Mouse (Mus musculus): Measurements from ENCODE around the gene Slx4ip. TPM values are rescaled to one million over a fixed set of nuclear protein-coding genes. Genes with fewer than 3 reads are reported as not detected.

Gene Slx4ip
- total RNA-seq, 4 experiments from 2014 or later: 2.5 to 3.8 (median 3.1) TPM

GRCm38 (mm10) chr2:137099211-137099734 lies 208.3 kb downstream of the Slx4ip start:
- DNase-seq (ENCODE audit: low spot score in 2 of 2): no peak

GRCm38 (mm10) chr2:137101074-137101473 lies 210.1 kb downstream of the Slx4ip start:
- DNase-seq (ENCODE audit: low spot score in 2 of 2): peak; percentile 29 to 59

DNA sequence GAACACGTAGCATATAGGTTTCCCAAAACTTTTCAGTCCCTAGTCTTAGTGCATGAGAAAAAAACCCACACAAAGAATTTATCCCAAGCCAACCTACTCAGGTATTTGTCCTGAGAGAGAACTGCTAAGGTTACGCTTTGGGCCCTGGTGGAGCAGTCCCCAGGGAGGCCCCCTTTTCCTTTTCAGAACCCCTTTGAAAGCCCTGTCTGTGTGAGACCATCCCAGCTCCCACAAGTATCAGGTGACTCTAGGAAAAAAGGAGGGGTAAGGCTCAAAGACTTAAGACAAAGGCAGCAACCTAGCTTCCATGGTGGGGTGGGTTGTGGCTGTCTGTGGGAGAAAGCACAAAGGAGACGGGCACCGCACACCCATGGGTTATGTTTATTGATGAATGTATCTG lies 216.2 kb downstream of the Slx4ip start:
- no peak for DNase-seq (ENCODE audit: low spot score in 2 of 2)

DNA sequence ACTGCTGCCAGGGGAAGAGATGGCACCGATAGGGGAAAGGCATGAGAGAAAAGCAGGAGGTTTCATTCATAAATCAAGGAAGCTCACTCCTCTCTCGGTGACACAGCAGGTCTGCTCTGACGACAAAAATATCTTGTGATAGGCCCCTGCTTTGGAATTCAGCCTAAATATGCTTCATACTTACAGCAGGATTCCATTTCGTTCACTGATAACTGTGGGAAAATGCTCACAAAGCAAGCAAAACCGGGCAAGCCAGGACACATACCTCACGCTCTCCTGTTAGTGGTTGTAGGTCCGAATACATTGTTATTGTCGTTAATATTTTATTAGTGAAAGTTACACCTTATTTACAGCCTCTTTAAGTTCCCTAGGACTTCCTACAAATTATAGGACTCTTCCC lies 216.9 kb downstream of the Slx4ip start:
- no peak for DNase-seq (ENCODE audit: low spot score in 2 of 2)

- no peak for DNase-seq (ENCODE audit: low spot score in 2 of 2)
Measured at GRCm38 (mm10) chr2:137109321-137110213, 218.5 kb downstream of the Slx4ip start.

- DNase-seq (ENCODE audit: low spot score in 2 of 2): no peak
Measured at GRCm38 (mm10) chr2:137110214-137110898, 219.3 kb downstream of the Slx4ip start.

GRCm38 (mm10) chr2:137113288-137114061 lies 222.5 kb downstream of the Slx4ip start:
- DNase-seq (ENCODE audit: low spot score in 2 of 2): no peak

DNA sequence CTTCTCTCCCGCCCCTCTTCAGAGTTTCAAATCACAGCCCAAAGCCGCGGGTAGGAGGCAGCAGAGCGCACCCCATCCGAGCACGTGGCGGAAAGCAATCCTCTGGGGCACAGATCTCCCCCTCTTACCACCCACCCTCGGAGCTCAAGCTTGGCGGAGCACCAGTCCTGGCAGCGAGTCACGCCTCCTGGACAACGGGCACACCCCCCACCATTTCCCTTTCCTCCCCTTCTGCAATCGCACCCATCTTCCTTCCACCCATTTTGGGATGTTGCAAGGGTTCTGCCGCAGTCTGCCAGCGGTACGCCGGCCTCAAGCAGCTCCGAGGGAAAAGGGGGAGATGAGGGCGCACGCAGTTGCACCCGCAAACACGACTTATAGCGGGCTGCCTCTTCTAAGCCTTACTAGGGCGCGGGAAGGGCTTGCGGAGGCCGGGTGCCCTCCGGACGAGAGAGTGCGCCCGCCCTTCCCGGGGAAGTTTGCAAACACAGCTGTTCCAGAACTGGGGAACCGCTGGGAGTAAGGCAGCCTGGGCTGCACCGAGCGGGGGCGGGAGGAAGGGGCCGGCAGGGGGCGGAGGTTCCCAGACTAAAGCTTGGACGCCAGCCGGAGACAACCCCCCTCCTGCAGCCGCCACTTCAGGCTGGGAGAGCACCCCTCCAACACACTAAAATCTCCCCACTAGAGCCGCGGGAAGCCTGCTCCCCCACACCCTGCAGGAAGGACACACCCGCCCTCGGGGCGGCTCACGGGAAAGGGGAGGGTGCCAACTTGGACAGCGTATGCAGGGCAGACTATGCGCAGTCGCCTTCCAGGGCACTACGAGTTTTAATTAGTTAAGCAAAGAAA lies 223.5 kb downstream of the Slx4ip start:
- peak; percentile 62 to 74 for DNase-seq (ENCODE audit: low spot score in 2 of 2)

- peak in 1 of 2 experiments; percentile 16 for DNase-seq (ENCODE audit: low spot score in 2 of 2)
Measured at GRCm38 (mm10) chr2:137115241-137116024, 224.4 kb downstream of the Slx4ip start.

DNA sequence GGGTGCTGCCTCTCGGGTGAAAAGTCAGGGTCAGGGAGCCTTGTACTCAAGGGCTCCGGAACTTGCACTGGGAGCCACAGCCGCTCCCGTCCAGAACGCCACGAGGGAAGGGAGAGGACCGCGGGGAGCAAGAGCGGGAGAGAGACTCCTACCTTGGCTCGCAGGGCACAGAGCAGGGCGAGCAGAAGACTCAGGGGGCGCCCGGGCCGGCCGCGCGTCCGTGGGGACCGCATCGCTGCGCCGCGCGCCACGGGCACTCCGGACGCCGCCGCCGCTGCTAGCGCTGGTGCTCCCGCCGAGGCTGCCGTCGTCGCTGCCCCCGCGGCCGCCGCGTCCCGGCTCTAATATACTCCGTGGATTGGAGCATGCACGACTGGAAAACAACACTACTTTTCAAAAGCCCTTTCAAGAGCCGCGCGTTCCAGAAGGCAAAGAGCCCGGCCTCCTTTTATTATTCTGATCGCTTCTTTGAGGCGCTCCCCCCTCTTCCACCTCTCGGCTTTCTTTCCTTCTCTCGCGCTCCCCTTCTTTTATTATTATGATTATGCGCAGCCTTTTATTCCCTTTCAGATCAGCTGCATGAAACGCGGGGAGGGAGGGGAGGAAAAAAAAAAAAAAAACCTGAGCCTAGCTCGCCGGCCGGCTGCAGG lies 225.1 kb downstream of the Slx4ip start, which contains the start of gene Jag1:
Gene Jag1 (minus strand): TSS at position 620 of the 650 bp plus-strand sequence.
- DNase-seq (ENCODE audit: low spot score in 2 of 2): peak in 1 of 2 experiments; percentile 7

DNA sequence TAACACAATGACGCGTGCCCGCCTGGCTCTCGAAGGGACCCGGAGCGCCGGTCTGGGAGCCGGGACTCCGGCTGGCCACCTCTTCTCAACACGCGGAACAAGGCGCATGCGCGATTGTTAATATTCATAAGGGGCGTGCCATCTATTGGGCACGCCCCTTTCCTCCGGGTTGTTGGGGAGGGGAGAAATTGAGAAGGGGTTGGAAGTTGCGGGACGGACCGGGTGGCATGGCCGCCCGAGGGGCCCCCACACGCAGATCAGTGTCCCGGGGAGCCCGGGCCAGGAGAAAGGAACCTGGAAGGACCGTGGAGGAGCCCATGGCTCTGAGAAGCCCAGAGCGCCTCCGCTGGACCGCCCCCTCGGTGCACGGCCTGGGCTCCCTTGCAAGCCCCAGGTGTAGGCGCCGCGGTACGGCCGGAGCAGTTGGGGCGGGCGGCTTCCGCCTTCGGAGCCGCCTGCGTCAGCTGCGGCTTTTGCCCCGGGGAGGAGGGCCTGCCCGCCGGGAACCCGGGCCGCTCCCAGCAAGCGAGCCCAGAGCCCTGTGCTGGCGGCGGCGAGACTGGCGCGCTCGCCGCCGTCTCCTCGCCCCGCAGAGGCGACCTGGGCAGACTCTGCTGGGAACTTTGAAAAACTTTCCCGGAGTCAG lies 225.8 kb downstream of the Slx4ip start:
- peak; percentile 83 to 91 for DNase-seq (ENCODE audit: low spot score in 2 of 2)

GRCm38 (mm10) chr2:137117321-137117690 lies 226.3 kb downstream of the Slx4ip start:
- DNase-seq (ENCODE audit: low spot score in 2 of 2): peak; percentile 81

Other genes starting within 250 kb of the Slx4ip start
- gene Snap25, start 177.8 kb upstream of the Slx4ip start, total RNA-seq (2022): under 1 TPM in 3 of 4 experiments, not detected in 1; 0.29 to 0.38 (median 0.36) TPM
- 10 to 100 TPM in 3 of 4 experiments, 1 to 10 TPM in 1; 9.4 to 39.7 (median 30.9) TPM for gene AL731706.2, start 5.5 kb upstream of the Slx4ip start, total RNA-seq (2022)
- 10 to 100 TPM; 17.5 to 32.7 (median 25.3) TPM for gene AL731706.1, start 171 bp downstream of the Slx4ip start, total RNA-seq (2022)
- gene Mkks, start 171 bp downstream of the Slx4ip start, total RNA-seq (2022): 10 to 100 TPM; 23.0 to 47.3 (median 34.3) TPM
- 1 to 10 TPM; 4.4 to 6.2 (median 4.8) TPM for gene Jag1, start 225.4 kb downstream of the Slx4ip start, total RNA-seq (2022)

Data from gastrocnemius, adult 8-10 months (tissue).